In the genomic region with DNA sequence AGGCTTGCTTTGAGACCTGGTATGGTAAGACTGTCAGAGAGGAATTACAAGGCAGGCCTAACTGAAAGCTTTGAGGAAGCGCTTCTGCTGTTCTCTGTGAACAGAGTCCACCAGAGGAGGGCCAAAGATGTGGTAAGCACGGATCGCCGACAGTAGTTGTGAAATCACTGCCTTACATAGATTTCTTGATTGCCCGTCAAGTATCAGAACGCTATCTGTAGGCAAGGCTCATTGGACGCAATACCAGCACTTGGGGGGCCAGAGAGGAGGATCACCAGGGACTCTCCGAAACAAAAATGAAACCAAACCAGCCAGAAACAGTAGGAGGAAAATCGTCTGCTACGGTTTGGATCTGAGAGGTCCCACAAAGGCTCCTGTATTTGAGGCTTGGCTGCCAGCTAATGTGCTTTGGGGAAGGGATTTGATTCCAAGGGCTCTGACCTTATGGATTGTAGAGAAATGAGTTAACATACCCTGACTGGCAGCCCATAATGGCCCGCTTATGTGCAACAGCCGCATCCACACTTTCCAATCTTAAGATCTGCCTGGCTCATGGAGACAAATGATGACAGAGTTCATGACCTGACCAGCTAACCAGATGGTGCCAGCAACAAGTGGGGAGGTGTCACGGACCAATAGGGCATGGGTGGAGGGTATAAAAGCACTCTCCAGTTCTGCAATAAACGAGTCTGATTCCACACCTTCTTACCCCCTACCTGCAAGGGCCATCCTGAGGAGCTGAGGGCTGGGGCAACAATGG, we compare ENCODE assay signal across 9 mouse cellular contexts. TPM values are rescaled to one million over a fixed set of nuclear protein-coding genes. Genes with fewer than 3 reads are reported as not detected.
DNase-seq lines count a peak whose midpoint lies in the region; ATAC-seq lines count a peak whose summit lies in the region.
"Had no signal": no experiment of that assay in that cellular context is flagged by ENCODE, and none has a peak within 500 bp of the region (broad histone marks: within the 10 kb centered on the region; RNA-seq: fewer than 3 reads in every experiment).

No protein-coding gene starts in this region.

- no peaks in the 10 kb centered on the region for H3K36me3 ChIP-seq in forebrain, embryonic 14.5 days (ENCODE audit: control insufficient read depth, insufficient read depth, low read length)
- H3K36me3 ChIP-seq: limb, embryonic 13.5 days had no signal

- no peak overlapping the region for H3K4me3 ChIP-seq in forebrain, embryonic 14.5 days (ENCODE audit: low read depth, low read length)
- H3K4me3 ChIP-seq: limb, embryonic 13.5 days had no signal

- peaks cover 7% of the 10 kb centered on the region for H3K4me1 ChIP-seq in forebrain, embryonic 14.5 days (ENCODE audit: control insufficient read depth, insufficient read depth, low read length)

- WGBS in forebrain, embryonic 14.5 days: 83% methylated on average over 14 of the region's 14 CpGs

- H3K27me3 ChIP-seq in forebrain, embryonic 14.5 days (replicated peaks; ENCODE audit: control insufficient read depth, insufficient read depth, low read length): no peaks in the 10 kb centered on the region

- no peak overlapping the region for H3K9ac ChIP-seq in forebrain, embryonic 14.5 days (ENCODE audit: low read length)
- H3K9ac ChIP-seq: limb, embryonic 13.5 days had no signal

- no peak overlapping the region for H3K4me2 ChIP-seq in forebrain, embryonic 14.5 days (ENCODE audit: low read length)
- H3K4me2 ChIP-seq: limb, embryonic 13.5 days had no signal

- peak; percentile 33 for DNase-seq in layer of hippocampus, adult 11-12 months (ENCODE audit: low spot score)
- no peak for DNase-seq in layer of hippocampus, adult 8-10 months (ENCODE audit: low spot score in 2 of 2)
- DNase-seq in brain, adult 2 months (ENCODE audit: low read depth, low spot score): peak; percentile 27
- peak; percentile 51 to 57 for DNase-seq in kidney, postnatal 36 days
- peak; percentile 30 for DNase-seq in retina, postnatal 1 day
- no peak for DNase-seq in yolk sac, embryonic 10.5 days (ENCODE audit: low spot score)
- DNase-seq in left cerebral cortex, postnatal 36 days (ENCODE audit: low spot score in 2 of 2): no peak
- DNase-seq in forebrain, embryonic 14.5 days (ENCODE audit: low spot score): no peak

- no peak overlapping the region for H3K27ac ChIP-seq in forebrain, embryonic 14.5 days (ENCODE audit: low read depth, low read length)
- H3K27ac ChIP-seq: limb, embryonic 13.5 days had no signal

- intact Hi-C loops in left cerebral cortex, postnatal 36 days (cut with DNase I): no loop called here

- no peaks in the 10 kb centered on the region for H3K9me3 ChIP-seq in forebrain, embryonic 14.5 days (replicated peaks; ENCODE audit: control insufficient read depth, low read length)
- H3K9me3 ChIP-seq: limb, embryonic 13.5 days had no signal

- ATAC-seq in forebrain, embryonic 14.5 days: no peak

RNA-seq across cellular contexts. Expression of a gene that starts 27.8 kb away (rescaled TPM):
- total RNA-seq in layer of hippocampus, adult 8-10 months (2022): not detected
- not detected for total RNA-seq in left cerebral cortex, postnatal 36 days (2021)
- 0.41 and 0.56 TPM in 2 replicates for polyA plus RNA-seq in forebrain, embryonic 14.5 days (2014; fragmentation: Nextera tagmentation; extraction: Ambion mirVana)

Comparison
In these comparisons a context has a peak if more than half of its experiments do, and no peak if none do; other contexts are left out.
1. DNase-seq: peak in layer of hippocampus, adult 11-12 months (single experiment), brain, adult 2 months (single experiment), kidney, postnatal 36 days (2 of 2) and retina, postnatal 1 day (single experiment); none in layer of hippocampus, adult 8-10 months (0 of 2), yolk sac, embryonic 10.5 days (single experiment), left cerebral cortex, postnatal 36 days (0 of 2) and forebrain, embryonic 14.5 days (single experiment).